Mouse (Mus musculus) kidney, embryonic 14.5 days (tissue): ENCODE results near the gene Esr1. TPM values are rescaled to one million over a fixed set of nuclear protein-coding genes. Genes with fewer than 3 reads are reported as not detected.
"Not testable (repeated sequence)": the region's sequence is repeated elsewhere in the genome, so short reads cannot be mapped to it uniquely, and the experiment has no call there.

Experiments used
- ATAC-seq: fragments of 200-750 bp; cut with Nextera tagmentation; 2 replicates; pipeline ENCODE4 v1.8.0; 2017; ENCODE audit warnings: moderate number of reproducible peaks, mild to moderate bottlenecking, moderate TSS enrichment, moderate library complexity; ENCODE audit not compliant: low FRiP score, low TSS enrichment
- H3K27ac ChIP-seq: fragments of 300-500 bp; sonication (generic); 2 replicates; pipeline ENCODE4 v1.5.1; 2014; ENCODE audit warnings: low read depth, mild to moderate bottlenecking, low read length, moderate library complexity, mixed read lengths
- H3K27me3 ChIP-seq: fragments of 300-500 bp; sonication (generic); 2 replicates; pipeline ENCODE4 v1.6.1; 2014; ENCODE audit warnings: mild to moderate bottlenecking, low read length; ENCODE audit not compliant: control insufficient read depth, insufficient read depth
- H3K36me3 ChIP-seq: fragments of 300-500 bp; sonication (generic); 2 replicates; pipeline ENCODE4 v1.6.1; 2014; ENCODE audit warnings: low read length, mixed read lengths; ENCODE audit not compliant: control insufficient read depth, insufficient read depth
- H3K4me1 ChIP-seq: fragments of 300-500 bp; sonication (generic); 2 replicates; pipeline ENCODE4 v1.6.1; 2014; ENCODE audit warnings: low read length, mixed read lengths; ENCODE audit not compliant: control insufficient read depth, insufficient read depth
- H3K4me2 ChIP-seq: fragments of 300-500 bp; sonication (generic); replicated peaks from 2 replicates; pipeline ENCODE4 v1.6.1; 2014; ENCODE audit warnings: low read depth, mild to moderate bottlenecking, low read length
- H3K4me3 ChIP-seq: fragments of 300-500 bp; sonication (generic); 2 replicates; pipeline ENCODE4 v1.5.1; 2014; ENCODE audit warnings: mild to moderate bottlenecking, low read length
- H3K9ac ChIP-seq: fragments of 300-500 bp; sonication (generic); 2 replicates; pipeline ENCODE4 v1.6.1; 2014; ENCODE audit warnings: low read depth, mild to moderate bottlenecking, low read length, moderate library complexity
- H3K9me3 ChIP-seq: fragments of 300-500 bp; sonication (generic); 2 replicates; pipeline ENCODE4 v1.6.1; 2016; ENCODE audit warnings: low read length; ENCODE audit not compliant: control insufficient read depth
- WGBS: fragments of 180-500 bp; shearing (Covaris S2); extraction: QIAGEN DNeasy Blood & Tissue Kit; methylation state at CpG from one replicate; pipeline ENCODE4 v1.1.7; 2014; 5-methylcytosine and 5-hydroxymethylcytosine counted together
- polyA plus RNA-seq: library from polyadenylated mRNA; unstranded; fragments of >200 nt; fragmentation: Nextera tagmentation; extraction: Ambion mirVana; gene quantifications from 2 replicates; pipeline ENCODE4 v1.2.1, GENCODE M21; 2014

The Esr1 gene
- polyA plus RNA-seq, 1 experiment from 2014 or later = 2.1 TPM

DNA sequence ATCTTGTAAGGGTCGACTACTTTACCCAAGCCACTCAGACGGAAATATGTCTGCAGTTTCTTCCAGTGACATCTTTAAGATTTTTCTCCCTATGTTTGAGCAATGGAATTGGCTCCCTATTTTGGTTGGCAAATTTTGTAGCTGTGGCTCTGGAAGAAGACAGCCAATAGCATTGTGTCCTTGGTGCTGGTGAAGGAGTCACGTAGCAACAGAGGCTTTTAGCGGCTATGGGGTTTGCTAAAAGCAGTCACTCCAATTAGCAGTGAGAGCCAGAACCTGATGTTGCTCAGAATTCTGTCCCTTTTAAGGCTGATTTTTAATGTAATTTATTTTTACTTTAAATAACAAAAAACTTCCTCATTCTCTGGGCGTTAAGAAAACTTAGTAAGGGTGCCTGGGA lies 54.0 kb downstream of the Esr1 start:
- Histone ChIP-seq H3K4me2 (no peak overlapping the region), H3K4me1 (no peaks in the 10 kb centered on the region), H3K27me3 (no peaks in the 10 kb centered on the region), H3K9me3 (no peaks in the 10 kb centered on the region), H3K27ac (no peak overlapping the region), H3K4me3 (no peak overlapping the region), H3K36me3 (no peaks in the 10 kb centered on the region), H3K9ac (no peak overlapping the region)
- WGBS = 81% methylated on average over 5 of the region's 5 CpGs
- ATAC-seq = no peak

- Histone ChIP-seq H3K4me2 (no peak overlapping the region), H3K4me3 (no peak overlapping the region), H3K27ac (no peak overlapping the region), H3K27me3 (no peaks in the 10 kb centered on the region), H3K9ac (no peak overlapping the region), H3K9me3 (no peaks in the 10 kb centered on the region), H3K36me3 (no peaks in the 10 kb centered on the region), H3K4me1 (no peaks in the 10 kb centered on the region)
- no peak for ATAC-seq
- 94% methylated on average over 2 of the region's 2 CpGs for WGBS
These were observed 55.6 kb downstream of the Esr1 start for GRCm38 (mm10) chr10:4667006-4667405.

GRCm38 (mm10) chr10:4670053-4670452 lies 58.7 kb downstream of the Esr1 start:
- Histone ChIP-seq H3K4me1 (no peaks in the 10 kb centered on the region), H3K27me3 (no peaks in the 10 kb centered on the region), H3K4me2 (no peak overlapping the region), H3K9me3 (no peaks in the 10 kb centered on the region), H3K4me3 (no peak overlapping the region), H3K9ac (no peak overlapping the region), H3K27ac (no peak overlapping the region), H3K36me3 (no peaks in the 10 kb centered on the region)
- ATAC-seq = no peak
- WGBS = 73% methylated on average over 2 of the region's 2 CpGs

- no peaks in the 10 kb centered on the region for H3K9me3 ChIP-seq
- ATAC-seq = no peak
- H3K4me3 ChIP-seq = no peak overlapping the region
- no peak overlapping the region for H3K9ac ChIP-seq
- no peak overlapping the region for H3K27ac ChIP-seq
- no peaks in the 10 kb centered on the region for H3K27me3 ChIP-seq
- no peaks in the 10 kb centered on the region for H3K4me1 ChIP-seq
- whole genome bisulfite sequencing = 57% methylated on average over 3 of the region's 3 CpGs
- no peaks in the 10 kb centered on the region for H3K36me3 ChIP-seq
- no peak overlapping the region for H3K4me2 ChIP-seq
These were observed 60.5 kb downstream of the Esr1 start for GRCm38 (mm10) chr10:4671876-4672275.

DNA sequence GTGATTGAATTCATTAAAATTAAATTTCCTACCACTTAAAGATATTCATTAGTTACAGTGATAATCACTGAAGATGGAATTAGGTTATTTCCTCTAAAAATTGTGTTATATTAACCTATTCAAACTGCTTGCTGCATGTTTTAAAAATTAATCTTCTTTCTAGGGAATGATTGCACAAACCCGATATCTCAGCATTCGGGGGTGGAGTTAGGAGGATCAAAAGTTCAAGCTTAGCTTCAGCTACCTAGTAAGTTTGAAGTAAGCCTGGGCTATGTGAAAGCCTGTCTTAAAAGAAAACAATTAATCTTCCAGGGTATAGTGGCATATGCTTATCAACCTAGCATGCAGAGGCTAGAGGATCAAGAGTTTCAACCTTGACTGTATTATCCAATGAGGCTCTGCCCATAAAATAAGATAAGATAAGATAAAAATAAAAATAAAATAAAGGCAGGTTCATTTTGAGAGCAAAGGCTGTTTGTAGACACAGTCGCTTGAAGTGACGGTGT lies 62.0 kb downstream of the Esr1 start:
- Histone ChIP-seq H3K9me3 (no peaks in the 10 kb centered on the region), H3K4me3 (no peak overlapping the region), H3K27ac (no peak overlapping the region), H3K36me3 (no peaks in the 10 kb centered on the region), H3K9ac (no peak overlapping the region), H3K4me1 (no peaks in the 10 kb centered on the region), H3K27me3 (no peaks in the 10 kb centered on the region), H3K4me2 (no peak overlapping the region)
- 86% methylated on average over 4 of the region's 4 CpGs for WGBS
- ATAC-seq = no peak

DNA sequence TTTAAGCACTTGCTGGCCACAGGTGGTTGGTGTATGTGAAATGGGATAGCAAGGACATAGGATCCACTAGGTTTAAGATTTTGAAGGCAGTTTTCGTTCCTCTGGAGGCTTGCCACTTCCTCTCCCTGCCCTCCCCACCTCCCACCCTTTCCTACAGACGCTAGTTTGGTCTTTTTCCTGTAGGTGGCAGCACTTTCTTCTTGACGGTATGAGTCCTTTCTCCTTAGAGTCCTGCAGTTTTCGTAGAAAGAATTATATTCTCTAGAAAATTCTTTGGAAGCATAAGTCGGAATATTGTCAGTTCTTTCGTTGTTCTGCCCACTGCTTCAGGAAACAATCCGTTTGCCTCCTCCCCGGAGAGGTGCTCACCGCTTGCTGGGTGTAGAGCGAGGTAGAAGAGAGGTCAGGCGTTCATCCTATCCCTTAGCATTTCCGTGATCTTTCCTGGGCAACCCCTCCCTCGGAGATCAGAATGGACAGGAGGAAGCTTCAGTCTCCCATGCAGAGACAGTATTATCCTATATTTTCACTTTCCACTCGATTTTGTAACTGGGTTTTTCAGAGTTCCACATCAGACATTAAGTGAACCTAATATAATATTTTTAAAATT lies 63.7 kb downstream of the Esr1 start:
- not testable (repeated sequence) for H3K36me3 ChIP-seq, H3K9me3 ChIP-seq, H3K27me3 ChIP-seq, ATAC-seq, H3K4me1 ChIP-seq, H3K9ac ChIP-seq, H3K27ac ChIP-seq, H3K4me2 ChIP-seq, H3K4me3 ChIP-seq
- WGBS = 26% methylated on average over 14 of the region's 14 CpGs

DNA sequence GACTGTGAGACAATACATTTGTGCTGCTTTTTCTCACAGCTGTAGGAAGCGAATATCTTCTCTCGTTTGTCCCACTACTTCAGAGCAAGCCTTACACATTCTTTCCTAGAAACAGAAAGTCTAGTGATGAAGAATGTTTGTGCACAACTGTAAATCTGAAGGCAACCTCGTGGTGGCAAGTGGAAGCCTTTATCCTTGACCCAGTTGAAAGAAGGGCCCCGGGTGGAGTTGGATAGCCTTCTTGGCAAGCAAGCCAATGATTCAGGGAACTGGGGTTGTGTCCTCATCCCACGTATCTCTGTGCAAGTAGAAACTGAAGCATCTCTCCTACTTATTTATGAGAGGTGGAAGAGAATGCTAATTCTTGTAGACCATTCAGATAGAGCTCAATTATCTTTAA lies 71.7 kb downstream of the Esr1 start:
- Histone ChIP-seq H3K4me1 (no peaks in the 10 kb centered on the region), H3K4me2 (no peak overlapping the region), H3K36me3 (no peaks in the 10 kb centered on the region), H3K9me3 (no peaks in the 10 kb centered on the region), H3K27ac (no peak overlapping the region), H3K27me3 (no peaks in the 10 kb centered on the region), H3K4me3 (no peak overlapping the region), H3K9ac (no peak overlapping the region)
- 85% methylated on average over 5 of the region's 5 CpGs for WGBS
- no peak for ATAC-seq

DNA sequence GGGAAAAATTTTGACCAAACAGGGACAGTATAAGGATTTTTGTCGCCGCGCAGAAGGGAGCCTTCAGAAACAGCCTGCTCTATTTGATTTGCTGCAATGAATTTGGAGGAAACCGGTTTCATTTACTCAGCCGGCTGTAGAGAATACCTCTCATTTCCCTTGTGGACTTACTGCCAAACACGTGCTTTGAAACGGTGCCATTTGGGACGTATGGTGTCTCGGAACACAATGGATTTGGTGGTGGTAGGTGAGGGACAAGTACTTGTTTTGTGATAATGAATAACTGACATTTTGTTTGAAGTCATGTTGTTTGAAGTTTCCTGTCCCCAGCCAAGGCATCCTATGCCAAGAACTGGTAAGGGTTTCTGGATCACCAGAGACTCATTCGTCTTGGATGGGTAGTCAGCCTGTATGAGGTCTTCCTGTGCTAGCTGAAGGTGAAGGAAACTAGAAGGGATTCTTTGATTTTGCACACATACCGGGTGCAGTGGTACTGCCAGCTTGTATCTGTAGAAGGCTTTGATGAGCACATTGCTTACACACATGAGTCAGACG lies 72.4 kb downstream of the Esr1 start:
- Histone ChIP-seq H3K9ac (no peak overlapping the region), H3K9me3 (no peaks in the 10 kb centered on the region), H3K36me3 (no peaks in the 10 kb centered on the region), H3K27me3 (no peaks in the 10 kb centered on the region), H3K4me1 (no peaks in the 10 kb centered on the region), H3K27ac (no peak overlapping the region), H3K4me3 (no peak overlapping the region), H3K4me2 (no peak overlapping the region)
- no peak for ATAC-seq
- WGBS = 86% methylated on average over 12 of the region's 12 CpGs

DNA sequence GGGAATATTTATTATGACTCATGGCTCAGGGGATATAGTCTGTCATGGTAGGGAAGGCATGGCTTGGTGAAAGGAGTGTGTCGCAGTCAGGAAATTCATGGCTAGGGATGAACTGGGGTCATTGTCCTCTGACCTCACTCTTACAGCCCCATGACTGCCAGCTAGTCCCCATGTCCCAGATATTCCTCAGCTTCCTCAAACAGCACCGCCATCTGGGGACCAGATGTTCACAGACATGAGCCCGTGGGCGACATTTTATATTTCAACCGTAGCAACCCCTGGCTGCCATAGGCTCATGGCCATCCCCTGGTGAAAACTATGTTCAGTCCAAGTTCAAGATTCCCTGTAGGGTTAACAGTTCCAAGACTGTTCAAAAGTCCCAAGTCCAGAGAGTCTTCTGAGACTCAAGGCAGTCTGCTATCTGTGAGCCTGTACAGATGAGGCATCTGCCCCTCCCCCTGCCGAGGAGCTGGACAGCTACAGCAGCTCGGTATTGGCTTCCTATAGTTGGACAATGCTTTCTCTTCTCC lies 83.0 kb downstream of the Esr1 start:
- no peak overlapping the region for H3K9ac ChIP-seq
- no peak overlapping the region for H3K4me2 ChIP-seq
- H3K4me1 ChIP-seq = no peaks in the 10 kb centered on the region
- H3K9me3 ChIP-seq = no peaks in the 10 kb centered on the region
- no peaks in the 10 kb centered on the region for H3K27me3 ChIP-seq
- no peak for ATAC-seq
- H3K4me3 ChIP-seq = no peak overlapping the region
- H3K36me3 ChIP-seq = no peaks in the 10 kb centered on the region
- WGBS = 81% methylated on average over 7 of the region's 7 CpGs
- H3K27ac ChIP-seq = no peak overlapping the region
